Mouse (Mus musculus) lung, embryonic 16.5 days (tissue): Measurements from ENCODE around the gene Wipf1. TPM values are rescaled to one million over a fixed set of nuclear protein-coding genes. Genes with fewer than 3 reads are reported as not detected.

Source experiments
- ATAC-seq: fragments of 200-750 bp; cut with Nextera tagmentation; 2 replicates; pipeline ENCODE4 v1.8.0; 2017; ENCODE audit warnings: low read depth, mild to moderate bottlenecking, moderate library complexity
- H3K27ac ChIP-seq: fragments of 300-500 bp; sonication (generic); 2 replicates; pipeline ENCODE4 v1.5.1; 2014; ENCODE audit warnings: mild to moderate bottlenecking, control low read depth, low read length
- H3K27me3 ChIP-seq: fragments of 300-500 bp; sonication (generic); 2 replicates; pipeline ENCODE4 v1.6.1; 2014; ENCODE audit warnings: low read depth, low read length, mixed read lengths; ENCODE audit not compliant: control insufficient read depth, insufficient read depth
- H3K36me3 ChIP-seq: fragments of 300-500 bp; sonication (generic); 2 replicates; pipeline ENCODE4 v1.6.1; 2014; ENCODE audit warnings: low read length; ENCODE audit not compliant: control insufficient read depth, insufficient read depth
- H3K4me1 ChIP-seq: fragments of 300-500 bp; sonication (generic); replicated peaks from 2 replicates; pipeline ENCODE4 v1.6.1; 2014; ENCODE audit warnings: low read length, mixed read lengths; ENCODE audit not compliant: control insufficient read depth, insufficient read depth
- H3K4me2 ChIP-seq: fragments of 300-500 bp; sonication (generic); 2 replicates; pipeline ENCODE4 v1.6.1; 2014; ENCODE audit warnings: low read depth, low read length, control low read depth
- H3K4me3 ChIP-seq: fragments of 300-500 bp; sonication (generic); 2 replicates; pipeline ENCODE4 v1.5.1; 2014; ENCODE audit warnings: mild to moderate bottlenecking, low read length, control low read depth
- H3K9ac ChIP-seq: fragments of 300-500 bp; sonication (generic); 2 replicates; pipeline ENCODE4 v1.6.1; 2014; ENCODE audit warnings: low read length, control low read depth
- H3K9me3 ChIP-seq: fragments of 300-500 bp; sonication (generic); 2 replicates; pipeline ENCODE4 v1.6.1; 2016; ENCODE audit warnings: low read length; ENCODE audit not compliant: control insufficient read depth
- WGBS: fragments of 180-500 bp; shearing (Covaris S2); extraction: QIAGEN DNeasy Blood & Tissue Kit; methylation state at CpG from one replicate; pipeline ENCODE4 v1.1.7; 2014; 5-methylcytosine and 5-hydroxymethylcytosine counted together
- polyA plus RNA-seq: library from polyadenylated mRNA; unstranded; fragments of >200 nt; fragmentation: Nextera tagmentation; extraction: Ambion mirVana; gene quantifications from 2 replicates; pipeline ENCODE4 v1.2.1, GENCODE M21; 2015

The Wipf1 gene
- polyA plus RNA-seq, 1 experiment from 2014 or later, result 12.6 TPM

GRCm38 (mm10) chr2:73491442-73492241, 37.9 kb downstream of the Wipf1 start:
- 43% methylated on average over 9 of the region's 9 CpGs for WGBS
- H3K27me3 ChIP-seq, result no peaks in the 10 kb centered on the region
- ATAC-seq, result peak; percentile 16; the same call in 1 of the 2 replicates
- no peaks in the 10 kb centered on the region for H3K36me3 ChIP-seq
- no peak overlapping the region for H3K4me2 ChIP-seq
- peak overlapping the region; percentile 48 for H3K27ac ChIP-seq
- H3K9ac ChIP-seq, result 0 out of 2 replicates have a peak overlapping the region, but pooled peaks have one; percentile 1
- H3K4me3 ChIP-seq, result no peak overlapping the region
- peaks cover 31% of the 10 kb centered on the region for H3K4me1 ChIP-seq
- no peaks in the 10 kb centered on the region for H3K9me3 ChIP-seq

DNA sequence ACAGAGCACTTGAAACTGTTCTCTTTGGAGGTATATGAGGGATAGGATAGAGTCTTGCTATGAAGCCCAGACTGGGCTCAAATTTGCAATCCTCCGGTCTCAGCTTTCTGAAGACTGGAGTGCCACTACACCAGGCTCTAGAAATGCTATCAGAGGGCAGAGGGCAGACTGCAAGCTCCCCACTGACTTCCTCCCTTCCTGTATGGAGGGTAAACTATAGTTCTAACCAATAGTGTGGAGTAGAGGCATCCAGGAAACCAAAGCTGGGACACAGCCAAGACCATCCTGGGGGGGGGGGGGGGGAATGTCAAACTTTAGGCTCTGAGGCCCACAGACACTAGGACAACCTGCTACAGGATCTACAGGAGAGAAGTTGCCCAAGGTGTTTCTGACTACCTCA, 39.1 kb downstream of the Wipf1 start:
- H3K36me3 ChIP-seq, result no peaks in the 10 kb centered on the region
- 52% methylated on average over 1 of the region's 1 CpGs for WGBS
- H3K4me2 ChIP-seq, result no peak overlapping the region
- no peaks in the 10 kb centered on the region for H3K9me3 ChIP-seq
- H3K27ac ChIP-seq, result peak overlapping the region; percentile 48; the same call in 1 of the 2 replicates
- H3K4me3 ChIP-seq, result no peak overlapping the region
- no peaks in the 10 kb centered on the region for H3K27me3 ChIP-seq
- peak; percentile 60 for ATAC-seq
- no peak overlapping the region for H3K9ac ChIP-seq
- peaks cover 27% of the 10 kb centered on the region for H3K4me1 ChIP-seq

GRCm38 (mm10) chr2:73486120-73486601, 43.4 kb downstream of the Wipf1 start:
- peak overlapping the region; percentile 33 for H3K4me2 ChIP-seq

GRCm38 (mm10) chr2:73485236-73486119, 44.1 kb downstream of the Wipf1 start:
- Histone ChIP-seq H3K9me3 (no peaks in the 10 kb centered on the region), H3K27ac (peak overlapping the region; percentile 93), H3K36me3 (no peaks in the 10 kb centered on the region), H3K4me3 (peak overlapping the region; percentile 41), H3K27me3 (no peaks in the 10 kb centered on the region), H3K9ac (peak overlapping the region; percentile 53), H3K4me2 (peak overlapping the region; percentile 57), H3K4me1 (peaks cover 27% of the 10 kb centered on the region)
- ATAC-seq, result peak; percentile 66
- WGBS, result 30% methylated on average over 26 of the region's 26 CpGs

More at GRCm38 (mm10) chr2:73486120-73486601, 43.4 kb downstream of the Wipf1 start:
- H3K27ac ChIP-seq, result peak overlapping the region; percentile 93
- 58% methylated on average over 8 of the region's 8 CpGs for WGBS
- 0 out of 2 replicates have a peak overlapping the region, but pooled peaks have one; percentile 19 for H3K9ac ChIP-seq
- H3K27me3 ChIP-seq, result no peaks in the 10 kb centered on the region
- H3K4me1 ChIP-seq, result peaks cover 34% of the 10 kb centered on the region
- H3K4me3 ChIP-seq, result peak overlapping the region; percentile 16
- ATAC-seq, result no peak
- no peaks in the 10 kb centered on the region for H3K36me3 ChIP-seq
- no peaks in the 10 kb centered on the region for H3K9me3 ChIP-seq

GRCm38 (mm10) chr2:73484561-73485235, 44.8 kb downstream of the Wipf1 start:
- peak overlapping the region; percentile 41 for H3K4me3 ChIP-seq
- ATAC-seq, result peak; percentile 72
- no peaks in the 10 kb centered on the region for H3K9me3 ChIP-seq
- peak overlapping the region; percentile 57 for H3K4me2 ChIP-seq
- no peaks in the 10 kb centered on the region for H3K27me3 ChIP-seq
- H3K4me1 ChIP-seq, result peaks cover 24% of the 10 kb centered on the region
- 15% methylated on average over 15 of the region's 15 CpGs for WGBS
- H3K36me3 ChIP-seq, result no peaks in the 10 kb centered on the region
- peak overlapping the region; percentile 53 for H3K9ac ChIP-seq
- peak overlapping the region; percentile 93 for H3K27ac ChIP-seq

- Histone ChIP-seq H3K27ac (no peak overlapping the region), H3K4me1 (peaks cover 6% of the 10 kb centered on the region), H3K27me3 (no peaks in the 10 kb centered on the region), H3K9me3 (0 out of 2 replicates have a peak, but pooled peaks cover 2% of the 10 kb centered on the region), H3K4me3 (no peak overlapping the region), H3K4me2 (no peak overlapping the region), H3K9ac (no peak overlapping the region), H3K36me3 (peaks cover 3% of the 10 kb centered on the region; the same call in 1 of the 2 replicates)
- ATAC-seq, result no peak
- WGBS, result 91% methylated on average over 6 of the region's 6 CpGs
These were observed 50.7 kb downstream of the Wipf1 start for GRCm38 (mm10) chr2:73478805-73479204.

GRCm38 (mm10) chr2:73477501-73477900, 52.0 kb downstream of the Wipf1 start:
- Histone ChIP-seq H3K27ac (no peak overlapping the region), H3K27me3 (no peaks in the 10 kb centered on the region), H3K36me3 (peaks cover 3% of the 10 kb centered on the region; the same call in 1 of the 2 replicates), H3K9me3 (0 out of 2 replicates have a peak, but pooled peaks cover 2% of the 10 kb centered on the region), H3K4me1 (peaks cover 5% of the 10 kb centered on the region), H3K4me3 (no peak overlapping the region), H3K9ac (no peak overlapping the region), H3K4me2 (no peak overlapping the region)
- 83% methylated on average over 7 of the region's 7 CpGs for WGBS
- ATAC-seq, result no peak

DNA sequence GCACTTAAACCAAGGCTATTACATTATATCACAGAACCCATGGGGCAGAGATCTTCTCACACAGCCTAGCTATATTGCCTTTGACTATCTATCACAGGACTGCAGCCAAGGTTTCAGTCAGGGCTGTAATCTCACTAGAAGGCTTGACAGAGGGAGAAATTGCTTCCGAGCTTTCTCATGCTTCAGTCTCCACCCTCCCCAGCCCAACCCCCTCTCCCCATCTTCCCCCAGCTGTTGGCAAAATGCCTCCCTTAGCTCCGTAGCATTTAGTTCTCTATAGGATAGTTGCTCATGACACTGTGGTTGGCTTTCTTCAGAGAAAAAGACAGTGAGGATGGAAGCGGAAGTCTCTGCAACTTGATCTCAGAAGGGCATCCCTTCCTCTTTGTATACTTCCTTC, 54.0 kb downstream of the Wipf1 start:
- Histone ChIP-seq H3K27ac (peak overlapping the region; percentile 23; the same call in 1 of the 2 replicates), H3K9ac (no peak overlapping the region), H3K4me1 (peaks cover 5% of the 10 kb centered on the region), H3K4me2 (no peak overlapping the region), H3K27me3 (no peaks in the 10 kb centered on the region), H3K9me3 (0 out of 2 replicates have a peak, but pooled peaks cover 2% of the 10 kb centered on the region), H3K36me3 (peaks cover 3% of the 10 kb centered on the region; the same call in 1 of the 2 replicates), H3K4me3 (no peak overlapping the region)
- ATAC-seq, result peak; percentile 74
- WGBS, result 22% methylated on average over 3 of the region's 3 CpGs
